Mouse (Mus musculus): ENCODE measurements around the gene Gc. TPM values are rescaled to one million over a fixed set of nuclear protein-coding genes. Genes with fewer than 3 reads are reported as not detected.

The Gc gene
- polyA plus RNA-seq, 1 experiment from 2014 or later: 3.0 TPM

GRCm38 (mm10) chr5:89444360-89444759 lies 13.3 kb downstream of the Gc start:
- Histone ChIP-seq H3K36me3 (ENCODE audit: control insufficient read depth, insufficient read depth) (no peaks in the 10 kb centered on the region), H3K27ac (ENCODE audit: low read depth, low read length) (no peak overlapping the region), H3K27me3 (replicated peaks; ENCODE audit: control insufficient read depth, insufficient read depth, low read length) (no peaks in the 10 kb centered on the region), H3K9ac (ENCODE audit: low read depth, low read length) (no peak overlapping the region), H3K4me3 (ENCODE audit: low read depth, low read length) (no peak overlapping the region), H3K4me1 (replicated peaks; ENCODE audit: control insufficient read depth, insufficient read depth, low read length) (no peaks in the 10 kb centered on the region), H3K9me3 (ENCODE audit: control insufficient read depth) (no peaks in the 10 kb centered on the region), H3K4me2 (replicated peaks; ENCODE audit: low read depth) (no peak overlapping the region)
- TF ChIP-seq CTCF (IDR thresholded peaks at IDR 0.05; ENCODE audit: low read depth): peak; percentile 71
- ATAC-seq: no peak
- 82% methylated on average over 4 of the region's 4 CpGs for WGBS

- H3K36me3 ChIP-seq (ENCODE audit: control insufficient read depth, insufficient read depth): no peaks in the 10 kb centered on the region
- no peak for ATAC-seq
- H3K9ac ChIP-seq (ENCODE audit: low read depth, low read length): no peak overlapping the region
- H3K4me2 ChIP-seq (replicated peaks; ENCODE audit: low read depth): no peak overlapping the region
- WGBS: 41% methylated on average over 1 of the region's 1 CpGs
- peak; percentile 43 for TF ChIP-seq CTCF (IDR thresholded peaks at IDR 0.05; ENCODE audit: low read depth)
- H3K27me3 ChIP-seq (replicated peaks; ENCODE audit: control insufficient read depth, insufficient read depth, low read length): no peaks in the 10 kb centered on the region
- no peaks in the 10 kb centered on the region for H3K9me3 ChIP-seq (ENCODE audit: control insufficient read depth)
- no peak overlapping the region for H3K27ac ChIP-seq (ENCODE audit: low read depth, low read length)
- no peaks in the 10 kb centered on the region for H3K4me1 ChIP-seq (replicated peaks; ENCODE audit: control insufficient read depth, insufficient read depth, low read length)
- no peak overlapping the region for H3K4me3 ChIP-seq (ENCODE audit: low read depth, low read length)
These were observed 46.2 kb downstream of the Gc start for GRCm38 (mm10) chr5:89411536-89411935.

- no peaks in the 10 kb centered on the region for H3K27me3 ChIP-seq (replicated peaks; ENCODE audit: control insufficient read depth, insufficient read depth, low read length)
- no peaks in the 10 kb centered on the region for H3K4me1 ChIP-seq (replicated peaks; ENCODE audit: control insufficient read depth, insufficient read depth, low read length)
- peak; percentile 54 for ATAC-seq
- H3K36me3 ChIP-seq (ENCODE audit: control insufficient read depth, insufficient read depth): no peaks in the 10 kb centered on the region
- no peak overlapping the region for H3K27ac ChIP-seq (ENCODE audit: low read depth, low read length)
- no peak overlapping the region for H3K9ac ChIP-seq (ENCODE audit: low read depth, low read length)
- no peaks in the 10 kb centered on the region for H3K9me3 ChIP-seq (ENCODE audit: control insufficient read depth)
- H3K4me2 ChIP-seq (replicated peaks; ENCODE audit: low read depth): no peak overlapping the region
- H3K4me3 ChIP-seq (ENCODE audit: low read depth, low read length): no peak overlapping the region
- TF ChIP-seq CTCF (IDR thresholded peaks at IDR 0.05; ENCODE audit: low read depth): no peak
These were observed 50.2 kb downstream of the Gc start for GRCm38 (mm10) chr5:89407376-89408082.

- no peaks in the 10 kb centered on the region for H3K4me1 ChIP-seq (replicated peaks; ENCODE audit: control insufficient read depth, insufficient read depth, low read length)
These were observed 52.6 kb downstream of the Gc start for GRCm38 (mm10) chr5:89405132-89405531.

GRCm38 (mm10) chr5:89390405-89390804 lies 67.3 kb downstream of the Gc start:
- no peak overlapping the region for H3K4me3 ChIP-seq (ENCODE audit: low read depth, low read length)
- ATAC-seq: no peak
- no peaks in the 10 kb centered on the region for H3K27me3 ChIP-seq (replicated peaks; ENCODE audit: control insufficient read depth, insufficient read depth, low read length)
- H3K4me1 ChIP-seq (replicated peaks; ENCODE audit: control insufficient read depth, insufficient read depth, low read length): no peaks in the 10 kb centered on the region
- WGBS: 44% methylated on average over 1 of the region's 1 CpGs
- no peak overlapping the region for H3K9ac ChIP-seq (ENCODE audit: low read depth, low read length)
- no peak overlapping the region for H3K27ac ChIP-seq (ENCODE audit: low read depth, low read length)
- no peaks in the 10 kb centered on the region for H3K36me3 ChIP-seq (ENCODE audit: control insufficient read depth, insufficient read depth)
- no peaks in the 10 kb centered on the region for H3K9me3 ChIP-seq (ENCODE audit: control insufficient read depth)
- no peak for TF ChIP-seq CTCF (IDR thresholded peaks at IDR 0.05; ENCODE audit: low read depth)
- H3K4me2 ChIP-seq (replicated peaks; ENCODE audit: low read depth): no peak overlapping the region

More at GRCm38 (mm10) chr5:89405132-89405531, 52.6 kb downstream of the Gc start:
- WGBS: 35% methylated on average over 1 of the region's 1 CpGs
- Histone ChIP-seq H3K27ac (ENCODE audit: low read depth, low read length) (no peak overlapping the region), H3K9ac (ENCODE audit: low read depth, low read length) (no peak overlapping the region), H3K4me2 (replicated peaks; ENCODE audit: low read depth) (no peak overlapping the region), H3K9me3 (ENCODE audit: control insufficient read depth) (no peaks in the 10 kb centered on the region), H3K36me3 (ENCODE audit: control insufficient read depth, insufficient read depth) (no peaks in the 10 kb centered on the region), H3K4me3 (ENCODE audit: low read depth, low read length) (no peak overlapping the region), H3K27me3 (replicated peaks; ENCODE audit: control insufficient read depth, insufficient read depth, low read length) (no peaks in the 10 kb centered on the region)
- ATAC-seq: no peak
- TF ChIP-seq CTCF (IDR thresholded peaks at IDR 0.05; ENCODE audit: low read depth): peak; percentile 50

GRCm38 (mm10) chr5:89384204-89384603 lies 73.5 kb downstream of the Gc start:
- Histone ChIP-seq H3K4me1 (replicated peaks; ENCODE audit: control insufficient read depth, insufficient read depth, low read length) (no peaks in the 10 kb centered on the region), H3K4me3 (ENCODE audit: low read depth, low read length) (no peak overlapping the region), H3K27me3 (replicated peaks; ENCODE audit: control insufficient read depth, insufficient read depth, low read length) (no peaks in the 10 kb centered on the region), H3K36me3 (ENCODE audit: control insufficient read depth, insufficient read depth) (no peaks in the 10 kb centered on the region), H3K9me3 (ENCODE audit: control insufficient read depth) (no peaks in the 10 kb centered on the region), H3K27ac (ENCODE audit: low read depth, low read length) (no peak overlapping the region), H3K4me2 (replicated peaks; ENCODE audit: low read depth) (no peak overlapping the region), H3K9ac (ENCODE audit: low read depth, low read length) (no peak overlapping the region)
- peak; percentile 78 for TF ChIP-seq CTCF (IDR thresholded peaks at IDR 0.05; ENCODE audit: low read depth)
- WGBS: 20% methylated on average over 5 of the region's 5 CpGs
- no peak for ATAC-seq
